In the genomic region with DNA sequence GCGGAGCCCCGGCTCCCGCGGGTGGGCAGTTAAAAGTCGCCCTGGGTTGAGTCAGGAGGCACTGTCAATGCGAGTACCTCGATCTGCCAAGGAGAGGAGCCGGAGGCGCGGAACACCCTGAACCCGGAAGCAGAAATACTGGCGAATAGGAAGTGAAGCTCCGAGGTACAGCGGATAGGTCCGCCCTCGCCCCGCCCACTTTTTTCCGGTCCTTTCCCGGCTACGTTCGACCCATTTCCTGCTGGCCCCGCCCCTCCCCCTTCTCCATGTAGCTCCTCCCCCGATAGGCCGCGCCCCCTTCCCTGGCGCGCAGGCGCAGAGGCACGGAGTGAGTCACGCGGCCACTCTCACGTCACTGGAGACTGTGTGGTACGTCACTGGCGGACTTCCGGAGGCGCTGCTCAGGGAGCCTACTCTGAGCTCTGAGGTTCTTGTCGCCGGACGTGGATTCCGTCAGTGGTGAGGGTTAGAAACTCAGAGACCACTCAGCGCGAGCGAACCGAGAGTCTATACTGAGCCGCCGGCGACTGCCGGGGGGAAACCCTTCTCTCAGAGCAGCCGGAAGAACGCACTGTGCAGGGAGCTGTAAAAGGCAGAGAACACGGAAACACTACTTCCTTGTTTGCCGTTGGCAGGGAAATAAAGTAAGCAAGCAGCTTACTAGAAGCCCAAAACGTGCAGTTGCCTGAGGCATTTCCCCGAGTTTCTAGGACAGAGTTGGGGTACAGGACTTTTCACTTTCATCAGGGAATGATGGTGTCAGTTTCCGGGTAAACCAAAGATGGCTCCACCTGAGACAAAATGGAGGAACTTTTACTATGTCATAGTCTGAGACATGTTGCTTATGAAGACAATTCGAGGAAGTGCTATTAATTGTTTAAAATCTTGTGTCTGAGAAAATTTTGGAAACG, we compare ENCODE assay signal across 8 mouse cellular contexts. TPM values are rescaled to one million over a fixed set of nuclear protein-coding genes. Genes with fewer than 3 reads are reported as not detected.
DNase-seq lines count a peak whose midpoint lies in the region; ATAC-seq and TF ChIP-seq lines count a peak whose summit lies in the region.

Gene Usp38, minus strand, starts transcription at position 140 of the 911 bp plus-strand sequence.

- TF ChIP-seq POLR2A in olfactory bulb, adult 2 months (IDR thresholded peaks at IDR 0.05; ENCODE audit: insufficient read depth, low read depth, low read length) = peak; percentile 90
- peak; percentile 94 for TF ChIP-seq POLR2A in thymus, adult 2 months (IDR thresholded peaks at IDR 0.05; ENCODE audit: control insufficient read depth, extremely low read depth, insufficient read depth, low read length, poor library complexity)

- ATAC-seq in G1E (ENCODE audit: extremely low read depth, insufficient number of reproducible peaks, low FRiP score, poor library complexity, severe bottlenecking) = peak; percentile 89
- peak; percentile 98 for ATAC-seq in forebrain, embryonic 16.5 days
- ATAC-seq in lung, embryonic 14.5 days (ENCODE audit: insufficient read depth) = peak; percentile 98

- peak; percentile 69 for DNase-seq in G1E (ENCODE audit: low spot score)
- peak; percentile 99 to 100 for DNase-seq in cerebellum, adult 18-20 months
- DNase-seq in heart, postnatal 36 days = peak; percentile 99
- DNase-seq in layer of hippocampus, adult 2 months (ENCODE audit: low spot score in 2 of 2) = peak; percentile 99 to 100
- DNase-seq in lung, embryonic 14.5 days = peak; percentile 99
- peak; percentile 99 for DNase-seq in thymus, adult 2 months

- H3K36me3 ChIP-seq in G1E (replicated peaks) = peaks cover 29% of the 10 kb centered on the region
- H3K36me3 ChIP-seq in forebrain, embryonic 16.5 days (ENCODE audit: control insufficient read depth, insufficient read depth) = no peaks in the 10 kb centered on the region
- peaks cover 3% of the 10 kb centered on the region; the same call in 1 of the 2 replicates for H3K36me3 ChIP-seq in lung, embryonic 14.5 days (ENCODE audit: insufficient read depth)
- no peaks in the 10 kb centered on the region for H3K36me3 ChIP-seq in thymus, adult 2 months (ENCODE audit: control insufficient read depth, insufficient read depth, low read length)

- 3% methylated on average over 57 of the region's 57 CpGs for WGBS in forebrain, embryonic 16.5 days
- 2% methylated on average over 52 of the region's 57 CpGs for WGBS in lung, embryonic 14.5 days
- 3% methylated on average over 56 of the region's 57 CpGs for WGBS in olfactory bulb, adult 2 months
- 2% methylated on average over 56 of the region's 57 CpGs for WGBS in thymus, adult 2 months

- H3K4me2 ChIP-seq in forebrain, embryonic 16.5 days (ENCODE audit: low read length) = peak within 1 kb of the TSS; percentile 81
- H3K4me2 ChIP-seq in lung, embryonic 14.5 days = peak within 1 kb of the TSS; percentile 93

- H3K9ac ChIP-seq in forebrain, embryonic 16.5 days (replicated peaks; ENCODE audit: low read depth, low read length) = peak within 1 kb of the TSS; percentile 92
- H3K9ac ChIP-seq in lung, embryonic 14.5 days = peak within 1 kb of the TSS; percentile 84

- no peaks in the 10 kb centered on the region for H3K27me3 ChIP-seq in G1E (ENCODE audit: insufficient read depth, low read length)
- no peaks in the 10 kb centered on the region for H3K27me3 ChIP-seq in forebrain, embryonic 16.5 days (replicated peaks; ENCODE audit: control insufficient read depth, insufficient read depth, low read length)
- H3K27me3 ChIP-seq in lung, embryonic 14.5 days (ENCODE audit: insufficient read depth, low read length) = no peaks in the 10 kb centered on the region
- no peaks in the 10 kb centered on the region for H3K27me3 ChIP-seq in thymus, adult 2 months (ENCODE audit: control insufficient read depth, insufficient read depth, low read length)

- TF ChIP-seq CTCF in G1E (IDR thresholded peaks at IDR 0.05; ENCODE audit: low read depth, low read length) = no peak
- TF ChIP-seq CTCF in layer of hippocampus, adult 2 months (conservative IDR thresholded peaks at IDR 0.05) = peak; percentile 17
- no peak for TF ChIP-seq CTCF in lung, embryonic 14.5 days (IDR thresholded peaks at IDR 0.05; ENCODE audit: low read depth)
- TF ChIP-seq CTCF in olfactory bulb, adult 2 months (IDR thresholded peaks at IDR 0.05; ENCODE audit: insufficient read depth, low read depth, low read length) = no peak
- no peak for TF ChIP-seq CTCF in thymus, adult 2 months (IDR thresholded peaks at IDR 0.05; ENCODE audit: borderline replicate concordance, control insufficient read depth, extremely low read depth, insufficient read depth, low read length, poor library complexity)

- H3K9me3 ChIP-seq in G1E (replicated peaks) = no peaks in the 10 kb centered on the region
- no peaks in the 10 kb centered on the region for H3K9me3 ChIP-seq in forebrain, embryonic 16.5 days (ENCODE audit: control insufficient read depth, low read length)
- no peaks in the 10 kb centered on the region for H3K9me3 ChIP-seq in lung, embryonic 14.5 days (ENCODE audit: low read depth, low read length)

- peak within 1 kb of the TSS; percentile 93 for H3K27ac ChIP-seq in forebrain, embryonic 16.5 days (ENCODE audit: low read length)
- peak within 1 kb of the TSS; percentile 99 for H3K27ac ChIP-seq in layer of hippocampus, adult 2 months
- H3K27ac ChIP-seq in lung, embryonic 14.5 days (ENCODE audit: low read depth) = peak within 1 kb of the TSS; percentile 98
- H3K27ac ChIP-seq in olfactory bulb, adult 2 months (ENCODE audit: insufficient read depth, low read depth, low read length) = peak within 1 kb of the TSS; percentile 58
- peak within 1 kb of the TSS; percentile 97 for H3K27ac ChIP-seq in thymus, adult 2 months (ENCODE audit: control insufficient read depth, insufficient read depth, low read length)

- peaks cover 31% of the 10 kb centered on the region for H3K4me1 ChIP-seq in G1E (ENCODE audit: insufficient read depth, low read depth, low read length)
- peaks cover 34% of the 10 kb centered on the region for H3K4me1 ChIP-seq in forebrain, embryonic 16.5 days (replicated peaks; ENCODE audit: control insufficient read depth, insufficient read depth, low read length)
- H3K4me1 ChIP-seq in lung, embryonic 14.5 days (ENCODE audit: insufficient read depth) = peaks cover 6% of the 10 kb centered on the region; the same call in 1 of the 2 replicates
- H3K4me1 ChIP-seq in olfactory bulb, adult 2 months (ENCODE audit: control insufficient read depth, insufficient read depth, low read length) = no peaks in the 10 kb centered on the region
- 0 out of 2 replicates have a peak, but pooled peaks cover 2% of the 10 kb centered on the region for H3K4me1 ChIP-seq in thymus, adult 2 months (replicated peaks; ENCODE audit: control insufficient read depth, insufficient read depth, low read length)

- peak within 1 kb of the TSS; percentile 98 for H3K4me3 ChIP-seq in G1E (ENCODE audit: low read depth, low read length)
- H3K4me3 ChIP-seq in forebrain, embryonic 16.5 days (replicated peaks; ENCODE audit: low read length) = peak within 1 kb of the TSS; percentile 97
- peak within 1 kb of the TSS; percentile 92 for H3K4me3 ChIP-seq in layer of hippocampus, adult 2 months
- peak within 1 kb of the TSS; percentile 76 for H3K4me3 ChIP-seq in lung, embryonic 14.5 days (ENCODE audit: low read depth, low read length)
- H3K4me3 ChIP-seq in olfactory bulb, adult 2 months (ENCODE audit: insufficient read depth, low read depth, low read length) = peak within 1 kb of the TSS; percentile 84
- H3K4me3 ChIP-seq in thymus, adult 2 months (ENCODE audit: control insufficient read depth, insufficient read depth, low read length) = peak within 1 kb of the TSS; percentile 80

- intact Hi-C loops in heart, postnatal 36 days (cut with DNase I) = loop anchor here (10.0 kb wide), 1 partner anchor 1320 kb away; no protein-coding TSS in a partner anchor

RNA-seq across cellular contexts. Expression of gene Usp38, which starts in this region (rescaled TPM):
- total RNA-seq in G1E (2014; fragmentation: Nextera tagmentation) = 57.9 and 64.8 TPM in 2 replicates
- total RNA-seq in G1E (2017) = 45.9 and 49.7 TPM in 2 replicates
- polyA plus RNA-seq in G1E (2012) = 19.3 and 28.1 TPM in 2 replicates
- 21.4 and 24.6 TPM in 2 replicates for polyA plus RNA-seq in forebrain, embryonic 16.5 days (2015; fragmentation: Nextera tagmentation; extraction: Ambion mirVana)
- 10 to 100 TPM; 17.4 to 20.8 TPM for total RNA-seq in heart, postnatal 36 days (2021)
- 10 to 100 TPM; 23.3 to 26.0 TPM for total RNA-seq in layer of hippocampus, adult 2 months (2021)
- 23.2 and 24.8 TPM in 2 replicates for polyA plus RNA-seq in lung, embryonic 14.5 days (2014; fragmentation: Nextera tagmentation; extraction: Ambion mirVana)
- polyA plus RNA-seq in olfactory bulb, adult 2 months (2012; ENCODE audit: insufficient read depth, insufficient read length, low replicate concordance, missing spikeins) = not detected in 2 replicates
- 23.7 and 29.6 TPM in 2 replicates for polyA plus RNA-seq in thymus, adult 2 months (2012; rRNA removed)

Comparison
In these comparisons a context has a peak if more than half of its experiments do, and no peak if none do; other contexts are left out.
1. Peak in every context shown above with its lines: DNase-seq, ATAC-seq, H3K4me3 ChIP-seq and H3K27ac ChIP-seq.